Mouse (Mus musculus) T-cell, adult 2 months (primary cell): Measurements from ENCODE around the gene Gorab.

Experiments
- DNase-seq: peaks from one replicate; pipeline ENCODE4 v3.0.0; 2022; ENCODE audit warnings: low spot score

Gorab gene

GRCm38 (mm10) chr1:163356167-163356566 lies 47.3 kb downstream of the Gorab start:
- no peak for DNase-seq

- no peak for DNase-seq
Measured at GRCm38 (mm10) chr1:163355626-163356156, 47.8 kb downstream of the Gorab start.

GRCm38 (mm10) chr1:163350988-163351387 lies 52.5 kb downstream of the Gorab start:
- no peak for DNase-seq

DNA sequence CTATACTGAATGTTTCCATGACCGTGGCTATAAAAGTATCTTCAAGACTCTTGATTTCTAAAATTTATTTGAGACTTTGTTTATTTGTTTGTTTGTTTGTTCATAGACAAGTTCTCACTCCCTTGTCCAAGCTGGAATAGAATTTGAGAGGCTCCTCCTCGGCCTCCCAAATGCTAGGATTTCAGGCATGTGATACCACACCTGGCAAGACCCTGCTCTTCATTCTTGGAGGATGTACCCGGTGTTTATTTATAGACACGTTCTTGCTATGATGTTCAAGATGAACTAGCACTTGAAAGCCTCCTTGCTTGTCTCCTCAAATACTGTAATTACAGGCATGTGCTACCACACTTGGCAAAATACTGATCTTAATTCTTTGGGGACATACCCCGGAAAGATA lies 57.9 kb downstream of the Gorab start:
- no peak for DNase-seq

DNA sequence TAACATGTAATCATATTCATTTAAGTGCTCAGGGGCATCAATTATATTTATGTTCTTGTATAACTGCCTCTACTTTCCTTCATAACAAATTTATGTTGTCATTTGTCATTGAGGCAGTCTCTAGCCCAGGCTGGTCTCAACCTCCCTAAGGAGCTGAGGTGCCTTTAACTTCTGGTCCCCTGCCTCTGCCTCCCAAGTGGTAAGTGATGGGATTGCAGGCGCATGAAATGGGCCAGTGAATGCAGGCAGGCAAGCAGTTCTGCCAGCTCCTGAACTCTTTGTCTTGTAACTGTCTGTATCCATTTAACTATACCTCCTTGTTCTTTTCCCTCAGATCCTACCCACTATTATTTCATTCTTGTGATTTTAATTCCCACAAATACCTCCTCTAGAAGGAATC lies 58.5 kb downstream of the Gorab start:
- no peak for DNase-seq

- no peak for DNase-seq
Measured at GRCm38 (mm10) chr1:163339219-163339561, 64.3 kb downstream of the Gorab start.

GRCm38 (mm10) chr1:163338525-163339218 lies 64.8 kb downstream of the Gorab start:
- no peak for DNase-seq

DNA sequence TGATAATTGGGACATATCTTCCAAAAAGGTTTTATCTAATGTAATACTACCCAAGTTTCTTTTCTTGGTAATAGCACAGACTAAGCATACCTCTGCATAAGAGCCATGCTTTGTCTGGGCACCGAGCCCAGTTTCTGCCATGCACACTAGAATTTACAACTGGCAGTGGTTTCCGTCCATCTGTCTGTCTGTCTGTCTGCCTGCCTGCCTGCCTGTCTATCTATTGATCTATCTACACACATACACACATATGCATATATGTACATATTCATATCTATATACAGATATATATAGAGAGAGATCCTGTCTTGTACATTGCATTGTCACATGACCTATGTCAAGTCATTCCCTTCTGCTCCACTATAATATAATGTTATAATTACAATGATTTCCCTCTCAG lies 65.6 kb downstream of the Gorab start:
- no peak for DNase-seq
